In the genomic region with DNA sequence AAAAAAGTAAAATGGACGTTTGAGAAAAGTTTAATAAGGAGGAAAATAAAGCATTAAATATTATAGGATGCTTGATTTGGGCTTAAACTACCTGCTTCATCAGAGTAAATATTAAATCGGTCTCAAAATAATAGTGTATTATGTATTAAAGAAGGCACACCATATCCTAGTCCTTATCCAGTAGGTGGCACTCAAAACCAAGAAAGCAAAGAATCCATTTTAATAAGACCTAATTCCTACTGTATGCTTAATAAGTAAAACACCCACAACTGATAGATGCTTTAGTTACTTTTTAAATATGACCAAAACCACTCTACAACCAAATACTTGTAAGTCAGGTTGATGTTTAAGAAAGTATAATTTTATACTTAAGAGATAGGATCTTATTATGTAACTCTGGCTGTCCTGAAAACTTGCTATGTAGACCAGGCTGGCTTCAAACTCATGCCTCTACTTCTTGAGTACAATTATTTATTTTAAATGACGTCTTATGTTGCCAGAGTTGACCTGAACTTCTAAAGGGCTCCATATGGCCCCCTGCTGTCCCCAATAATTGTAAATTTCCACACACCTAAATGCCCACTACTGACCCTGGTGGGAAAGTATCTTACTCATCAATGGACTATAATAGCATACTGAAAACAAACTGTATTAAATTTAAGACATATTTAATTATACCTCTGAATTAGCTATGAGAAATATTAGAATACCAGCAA, we compare ENCODE assay signal across 9 mouse cellular contexts. TPM values are rescaled to one million over a fixed set of nuclear protein-coding genes. Genes with fewer than 3 reads are reported as not detected.
DNase-seq lines count a peak whose midpoint lies in the region; ATAC-seq and TF ChIP-seq lines count a peak whose summit lies in the region.
"Had no signal": no experiment of that assay in that cellular context is flagged by ENCODE, and none has a peak within 500 bp of the region (broad histone marks: within the 10 kb centered on the region; RNA-seq: fewer than 3 reads in every experiment).

No protein-coding gene starts in this region.

- no peak overlapping the region for H3K4me2 ChIP-seq in midbrain, postnatal 0 days (ENCODE audit: low read depth, low read length, poor library complexity, severe bottlenecking)

- ATAC-seq in midbrain, postnatal 0 days (ENCODE audit: low FRiP score): no peak

- 13% methylated on average over 3 of the region's 3 CpGs for WGBS in midbrain, postnatal 0 days

- H3K4me1 ChIP-seq in midbrain, postnatal 0 days (ENCODE audit: insufficient read depth, low read length): no peaks in the 10 kb centered on the region

- DNase-seq in left cerebral cortex, adult 2 months (ENCODE audit: extremely low spot score in 1 of 2, low spot score in 2 of 2): no peak
- DNase-seq in left cerebral cortex, adult 8-10 months (ENCODE audit: low spot score in 2 of 2): no peak
- peak; percentile 41 for DNase-seq in NIH3T3 (ENCODE audit: low read depth)
- DNase-seq in embryo, embryonic 11 days: peak; percentile 71
- DNase-seq in midbrain, postnatal 0 days (ENCODE audit: low spot score): peak; percentile 89
- DNase-seq in right cerebral cortex, adult 18-20 months: no peak
- DNase-seq in layer of hippocampus, adult 9-11 months: no peak
- DNase-seq in adrenal gland, postnatal 25 days: no peak

- H3K9me3 ChIP-seq in midbrain, postnatal 0 days (ENCODE audit: low read length): peaks cover 4% of the 10 kb centered on the region; the same call in 1 of the 2 replicates

- H3K36me3 ChIP-seq in midbrain, postnatal 0 days (ENCODE audit: insufficient read depth, low read length): no peaks in the 10 kb centered on the region
- H3K36me3 ChIP-seq: hindbrain, embryonic 15.5 days had no signal

- no peak overlapping the region for H3K4me3 ChIP-seq in left cerebral cortex, adult 2 months
- no peak overlapping the region for H3K4me3 ChIP-seq in midbrain, postnatal 0 days (ENCODE audit: low read depth, low read length)

- no peaks in the 10 kb centered on the region for H3K27me3 ChIP-seq in midbrain, postnatal 0 days (ENCODE audit: insufficient read depth, low read length)
- H3K27me3 ChIP-seq: hindbrain, embryonic 15.5 days had no signal

- peak; percentile 82 for TF ChIP-seq CTCF in left cerebral cortex, adult 2 months (IDR thresholded peaks at IDR 0.05)
- peak; percentile 86 for TF ChIP-seq CTCF in midbrain, postnatal 0 days (IDR thresholded peaks at IDR 0.05)

- intact Hi-C loops in left cerebral cortex, adult 2 months (cut with DNase I): loop anchor here (1.0 to 10.0 kb wide), 7 partner anchors 101 to 683 kb away; a partner anchor contains a TSS

- no peak overlapping the region; the same call in 1 of the 2 replicates for H3K27ac ChIP-seq in left cerebral cortex, adult 2 months
- H3K27ac ChIP-seq in midbrain, postnatal 0 days (ENCODE audit: low read depth, low read length): no peak overlapping the region

- H3K9ac ChIP-seq in midbrain, postnatal 0 days (replicated peaks; ENCODE audit: low read length, poor library complexity, severe bottlenecking): no peak overlapping the region

RNA-seq across cellular contexts. Expression of a gene that starts 1.8 kb away (rescaled TPM):
- 1 to 10 TPM; 2.8 to 4.1 TPM for total RNA-seq in left cerebral cortex, adult 2 months (2021)
- 1 to 10 TPM; 3.7 to 5.0 (median 4.4) TPM for total RNA-seq in left cerebral cortex, adult 8-10 months (2022)
- 0.14 and 0.22 TPM in 2 replicates for total RNA-seq in midbrain, postnatal 0 days (2014; rRNA removed)
- polyA plus RNA-seq in midbrain, postnatal 0 days (2015; fragmentation: Nextera tagmentation; extraction: Ambion mirVana): 0.98 and 1.2 TPM in 2 replicates
- total RNA-seq in adrenal gland, postnatal 25 days (2021): 0.18 and 1.6 TPM in 2 replicates

Comparison
In these comparisons a context has a peak if more than half of its experiments do, and no peak if none do; other contexts are left out.
1. DNase-seq: peak in NIH3T3 (single experiment), embryo, embryonic 11 days (single experiment) and midbrain, postnatal 0 days (single experiment); none in left cerebral cortex, adult 2 months (0 of 2), left cerebral cortex, adult 8-10 months (0 of 2), right cerebral cortex, adult 18-20 months (single experiment), layer of hippocampus, adult 9-11 months (single experiment) and adrenal gland, postnatal 25 days (single experiment).